Mouse (Mus musculus): ENCODE data around the gene Acsbg2. TPM values are rescaled to one million over a fixed set of nuclear protein-coding genes. Genes with fewer than 3 reads are reported as not detected.
A peak's percentile ranks its signal among the peaks of the same experiment; 100 is the strongest.

Acsbg2 gene
- polyA plus RNA-seq, 1 experiment from 2014 or later = 0.06 TPM

GRCm38 (mm10) chr17:56818067-56818636 lies 56.1 kb downstream of the Acsbg2 start:
- no peak for ATAC-seq (ENCODE audit: low FRiP score)
- Histone ChIP-seq H3K27ac (peak overlapping the region; percentile 18), H3K4me1 (replicated peaks) (peaks cover 42% of the 10 kb centered on the region), H3K9me3 (no peaks in the 10 kb centered on the region), H3K4me2 (no peak overlapping the region), H3K4me3 (no peak overlapping the region), H3K27me3 (0 out of 2 replicates have a peak, but pooled peaks cover 11% of the 10 kb centered on the region), H3K9ac (no peak overlapping the region), H3K36me3 (no peaks in the 10 kb centered on the region)
- WGBS = 37% methylated on average over 11 of the region's 11 CpGs

- ATAC-seq (ENCODE audit: low FRiP score) = 0 out of 2 replicates have a peak, but pooled peaks have one; percentile 3
- H3K4me1 ChIP-seq (replicated peaks) = peaks cover 69% of the 10 kb centered on the region
- 39% methylated on average over 3 of the region's 3 CpGs for WGBS
- no peak overlapping the region; the same call in 1 of the 2 replicates for H3K9ac ChIP-seq
- peak overlapping the region; percentile 88 for H3K27ac ChIP-seq
- no peaks in the 10 kb centered on the region for H3K36me3 ChIP-seq
- no peaks in the 10 kb centered on the region for H3K9me3 ChIP-seq
- H3K4me2 ChIP-seq = peak overlapping the region; percentile 42; the same call in 1 of the 2 replicates
- H3K4me3 ChIP-seq = no peak overlapping the region
- 0 out of 2 replicates have a peak, but pooled peaks cover 12% of the 10 kb centered on the region for H3K27me3 ChIP-seq
Observed at GRCm38 (mm10) chr17:56815057-56815345, 59.2 kb downstream of the Acsbg2 start.

GRCm38 (mm10) chr17:56814316-56815056 lies 59.8 kb downstream of the Acsbg2 start:
- H3K27me3 ChIP-seq = 0 out of 2 replicates have a peak, but pooled peaks cover 12% of the 10 kb centered on the region
- ATAC-seq (ENCODE audit: low FRiP score) = peak; percentile 78
- H3K9me3 ChIP-seq = no peaks in the 10 kb centered on the region
- H3K4me2 ChIP-seq = peak overlapping the region; percentile 42; the same call in 1 of the 2 replicates
- no peak overlapping the region; the same call in 1 of the 2 replicates for H3K9ac ChIP-seq
- H3K27ac ChIP-seq = peak overlapping the region; percentile 88
- peaks cover 70% of the 10 kb centered on the region for H3K4me1 ChIP-seq (replicated peaks)
- 6% methylated on average over 24 of the region's 24 CpGs for WGBS
- H3K36me3 ChIP-seq = no peaks in the 10 kb centered on the region
- H3K4me3 ChIP-seq = no peak overlapping the region

GRCm38 (mm10) chr17:56810245-56810644 lies 64.0 kb downstream of the Acsbg2 start:
- H3K27ac ChIP-seq = peak overlapping the region; percentile 86
- peak; percentile 37 for ATAC-seq (ENCODE audit: low FRiP score)
- 0 out of 2 replicates have a peak, but pooled peaks cover 7% of the 10 kb centered on the region for H3K27me3 ChIP-seq
- peak overlapping the region; percentile 1; the same call in 1 of the 2 replicates for H3K4me2 ChIP-seq
- peaks cover 63% of the 10 kb centered on the region for H3K4me1 ChIP-seq (replicated peaks)
- H3K9me3 ChIP-seq = no peaks in the 10 kb centered on the region
- WGBS = 0% methylated on average over 2 of the region's 3 CpGs
- H3K36me3 ChIP-seq = no peaks in the 10 kb centered on the region
- 0 out of 2 replicates have a peak overlapping the region, but pooled peaks have one; percentile 8 for H3K9ac ChIP-seq
- no peak overlapping the region for H3K4me3 ChIP-seq

- no peak overlapping the region for H3K4me3 ChIP-seq
- H3K27ac ChIP-seq = no peak overlapping the region
- H3K9ac ChIP-seq = no peak overlapping the region
- WGBS = 7% methylated on average over 9 of the region's 9 CpGs
- H3K36me3 ChIP-seq = no peaks in the 10 kb centered on the region
- peaks cover 53% of the 10 kb centered on the region for H3K4me1 ChIP-seq (replicated peaks)
- H3K4me2 ChIP-seq = no peak overlapping the region
- no peaks in the 10 kb centered on the region for H3K9me3 ChIP-seq
- 0 out of 2 replicates have a peak, but pooled peaks cover 4% of the 10 kb centered on the region for H3K27me3 ChIP-seq
- peak; percentile 79 for ATAC-seq (ENCODE audit: low FRiP score)
Observed at GRCm38 (mm10) chr17:56808518-56808917, 65.7 kb downstream of the Acsbg2 start.

- Histone ChIP-seq H3K9ac (peak overlapping the region; percentile 9; the same call in 1 of the 2 replicates), H3K27me3 (no peaks in the 10 kb centered on the region), H3K36me3 (no peaks in the 10 kb centered on the region), H3K4me2 (no peak overlapping the region), H3K9me3 (no peaks in the 10 kb centered on the region), H3K4me3 (no peak overlapping the region), H3K27ac (no peak overlapping the region), H3K4me1 (replicated peaks) (peaks cover 30% of the 10 kb centered on the region)
- no peak for ATAC-seq (ENCODE audit: low FRiP score)
- WGBS = 94% methylated on average over 1 of the region's 1 CpGs
Observed at GRCm38 (mm10) chr17:56805784-56806183, 68.5 kb downstream of the Acsbg2 start.

- H3K4me1 ChIP-seq (replicated peaks) = peaks cover 22% of the 10 kb centered on the region
- H3K4me3 ChIP-seq = no peak overlapping the region
- no peaks in the 10 kb centered on the region for H3K27me3 ChIP-seq
- peak overlapping the region; percentile 55 for H3K27ac ChIP-seq
- no peak overlapping the region for H3K9ac ChIP-seq
- no peaks in the 10 kb centered on the region for H3K9me3 ChIP-seq
- WGBS = 61% methylated on average over 5 of the region's 5 CpGs
- no peak for ATAC-seq (ENCODE audit: low FRiP score)
- no peak overlapping the region for H3K4me2 ChIP-seq
- no peaks in the 10 kb centered on the region for H3K36me3 ChIP-seq
Observed at GRCm38 (mm10) chr17:56804952-56805351, 69.3 kb downstream of the Acsbg2 start.

GRCm38 (mm10) chr17:56802065-56802464 lies 72.2 kb downstream of the Acsbg2 start:
- Histone ChIP-seq H3K36me3 (no peaks in the 10 kb centered on the region), H3K27ac (no peak overlapping the region), H3K27me3 (no peaks in the 10 kb centered on the region), H3K4me3 (no peak overlapping the region), H3K4me2 (no peak overlapping the region), H3K9me3 (no peaks in the 10 kb centered on the region), H3K9ac (no peak overlapping the region), H3K4me1 (replicated peaks) (peaks cover 9% of the 10 kb centered on the region)
- WGBS = 86% methylated on average over 8 of the region's 8 CpGs
- ATAC-seq (ENCODE audit: low FRiP score) = no peak

GRCm38 (mm10) chr17:56799276-56799675 lies 75.0 kb downstream of the Acsbg2 start:
- Histone ChIP-seq H3K27me3 (no peaks in the 10 kb centered on the region), H3K27ac (no peak overlapping the region), H3K4me3 (no peak overlapping the region), H3K9ac (no peak overlapping the region), H3K36me3 (no peaks in the 10 kb centered on the region), H3K9me3 (no peaks in the 10 kb centered on the region), H3K4me1 (replicated peaks) (no peaks in the 10 kb centered on the region; the same call in 1 of the 2 replicates), H3K4me2 (no peak overlapping the region)
- ATAC-seq (ENCODE audit: low FRiP score) = no peak
- 70% methylated on average over 3 of the region's 3 CpGs for WGBS

GRCm38 (mm10) chr17:56793614-56794319 lies 80.5 kb downstream of the Acsbg2 start:
- no peaks in the 10 kb centered on the region for H3K36me3 ChIP-seq
- H3K27ac ChIP-seq = no peak overlapping the region
- no peak overlapping the region for H3K4me2 ChIP-seq
- no peak overlapping the region for H3K9ac ChIP-seq
- H3K4me3 ChIP-seq = no peak overlapping the region
- H3K9me3 ChIP-seq = no peaks in the 10 kb centered on the region
- WGBS = 67% methylated on average over 6 of the region's 6 CpGs
- no peaks in the 10 kb centered on the region for H3K4me1 ChIP-seq (replicated peaks)
- ATAC-seq (ENCODE audit: low FRiP score) = no peak
- no peaks in the 10 kb centered on the region for H3K27me3 ChIP-seq

Measured in hindbrain, embryonic 13.5 days (tissue).